Mouse (Mus musculus): ENCODE measurements around the gene Mpz. TPM values are rescaled to one million over a fixed set of nuclear protein-coding genes. Genes with fewer than 3 reads are reported as not detected.

Mpz gene
- 4.2 and 7.7 TPM in 2 replicates for polyA plus RNA-seq (2015; fragmentation: Nextera tagmentation; extraction: Ambion mirVana)

- H3K36me3 ChIP-seq = no peaks in the 10 kb centered on the region
- H3K27ac ChIP-seq (replicated peaks) = peak within 1 kb of the TSS; percentile 83
- ATAC-seq (ENCODE audit: low FRiP score, low read depth) = peak; percentile 97
- H3K4me2 ChIP-seq = peak within 1 kb of the TSS; percentile 88
- H3K4me1 ChIP-seq (replicated peaks) = peaks cover 22% of the 10 kb centered on the region
- no peaks in the 10 kb centered on the region for H3K9me3 ChIP-seq
- WGBS = under 1% methylated on average over 29 of the region's 34 CpGs
- H3K4me3 ChIP-seq = peak within 1 kb of the TSS; percentile 77
- H3K27me3 ChIP-seq = no peaks in the 10 kb centered on the region
- H3K9ac ChIP-seq = peak within 1 kb of the TSS; percentile 75
These were observed at the start of gene Mpz, which contains the start of gene Sdhc for GRCm38 (mm10) chr1:171149974-171150760. Gene Mpz, plus strand, starts transcription at chr1:171150711. Gene Sdhc, minus strand, starts transcription at chr1:171150603.

GRCm38 (mm10) chr1:171101033-171101432, 49.5 kb upstream of the Mpz start:
- H3K4me3 ChIP-seq = peak overlapping the region; percentile 84; the same call in 1 of the 2 replicates
- 40% methylated on average over 2 of the region's 2 CpGs for WGBS
- H3K9me3 ChIP-seq = no peaks in the 10 kb centered on the region
- H3K36me3 ChIP-seq = no peaks in the 10 kb centered on the region
- ATAC-seq (ENCODE audit: low FRiP score, low read depth) = no peak
- H3K9ac ChIP-seq = no peak overlapping the region
- H3K27ac ChIP-seq (replicated peaks) = no peak overlapping the region
- H3K27me3 ChIP-seq = no peaks in the 10 kb centered on the region
- peaks cover 16% of the 10 kb centered on the region for H3K4me1 ChIP-seq (replicated peaks)
- 0 out of 2 replicates have a peak overlapping the region, but pooled peaks have one; percentile 70 for H3K4me2 ChIP-seq

- Histone ChIP-seq H3K36me3 (no peaks in the 10 kb centered on the region), H3K9me3 (no peaks in the 10 kb centered on the region), H3K4me1 (replicated peaks) (peaks cover 12% of the 10 kb centered on the region), H3K4me2 (peak overlapping the region; percentile 70), H3K4me3 (peak overlapping the region; percentile 84), H3K27ac (replicated peaks) (peak overlapping the region; percentile 91), H3K27me3 (no peaks in the 10 kb centered on the region), H3K9ac (peak overlapping the region; percentile 87)
- peak; percentile 87 for ATAC-seq (ENCODE audit: low FRiP score, low read depth)
- under 1% methylated on average over 40 of the region's 40 CpGs for WGBS
These were observed 48.6 kb upstream of the Mpz start for GRCm38 (mm10) chr1:171101733-171102546.

GRCm38 (mm10) chr1:171102547-171103177, 47.8 kb upstream of the Mpz start:
- no peaks in the 10 kb centered on the region for H3K36me3 ChIP-seq
- peak overlapping the region; percentile 87 for H3K9ac ChIP-seq
- peak overlapping the region; percentile 91 for H3K27ac ChIP-seq (replicated peaks)
- ATAC-seq (ENCODE audit: low FRiP score, low read depth) = peak; percentile 93
- no peaks in the 10 kb centered on the region for H3K9me3 ChIP-seq
- peak overlapping the region; percentile 70 for H3K4me2 ChIP-seq
- peak overlapping the region; percentile 84 for H3K4me3 ChIP-seq
- peaks cover 12% of the 10 kb centered on the region for H3K4me1 ChIP-seq (replicated peaks)
- under 1% methylated on average over 35 of the region's 35 CpGs for WGBS
- H3K27me3 ChIP-seq = no peaks in the 10 kb centered on the region

- H3K9me3 ChIP-seq = no peaks in the 10 kb centered on the region
- ATAC-seq (ENCODE audit: low FRiP score, low read depth) = no peak; the same call in 1 of the 2 replicates
- H3K27ac ChIP-seq (replicated peaks) = peak overlapping the region; percentile 48; the same call in 1 of the 2 replicates
- H3K4me3 ChIP-seq = peak overlapping the region; percentile 84
- H3K36me3 ChIP-seq = no peaks in the 10 kb centered on the region
- WGBS = 11% methylated on average over 10 of the region's 10 CpGs
- H3K4me2 ChIP-seq = peak overlapping the region; percentile 70
- H3K9ac ChIP-seq = peak overlapping the region; percentile 20; the same call in 1 of the 2 replicates
- no peaks in the 10 kb centered on the region for H3K27me3 ChIP-seq
- peaks cover 12% of the 10 kb centered on the region for H3K4me1 ChIP-seq (replicated peaks)
These were observed 47.2 kb upstream of the Mpz start for GRCm38 (mm10) chr1:171103179-171103840.

- H3K4me3 ChIP-seq = no peak overlapping the region
- 75% methylated on average over 6 of the region's 6 CpGs for WGBS
These were observed 45.3 kb upstream of the Mpz start for GRCm38 (mm10) chr1:171105226-171105625.

GRCm38 (mm10) chr1:171109620-171110019, 40.9 kb upstream of the Mpz start:
- H3K9ac ChIP-seq = no peak overlapping the region
- H3K36me3 ChIP-seq = no peaks in the 10 kb centered on the region
- peak overlapping the region; percentile 16; the same call in 1 of the 2 replicates for H3K4me2 ChIP-seq
- no peak overlapping the region for H3K27ac ChIP-seq (replicated peaks)
- ATAC-seq (ENCODE audit: low FRiP score, low read depth) = no peak
- no peaks in the 10 kb centered on the region for H3K27me3 ChIP-seq
- H3K4me3 ChIP-seq = no peak overlapping the region
- WGBS = 40% methylated on average over 9 of the region's 9 CpGs
- H3K9me3 ChIP-seq = no peaks in the 10 kb centered on the region
- H3K4me1 ChIP-seq (replicated peaks) = peaks cover 36% of the 10 kb centered on the region

More at GRCm38 (mm10) chr1:171105226-171105625, 45.3 kb upstream of the Mpz start:
- Histone ChIP-seq H3K27me3 (no peaks in the 10 kb centered on the region), H3K9ac (no peak overlapping the region), H3K4me1 (replicated peaks) (peaks cover 20% of the 10 kb centered on the region), H3K27ac (replicated peaks) (no peak overlapping the region), H3K9me3 (no peaks in the 10 kb centered on the region), H3K36me3 (no peaks in the 10 kb centered on the region), H3K4me2 (no peak overlapping the region)
- no peak for ATAC-seq (ENCODE audit: low FRiP score, low read depth)

GRCm38 (mm10) chr1:171110659-171111019, 39.9 kb upstream of the Mpz start:
- WGBS = 7% methylated on average over 15 of the region's 15 CpGs
- Histone ChIP-seq H3K4me2 (peak overlapping the region; percentile 70), H3K27me3 (no peaks in the 10 kb centered on the region), H3K9ac (peak overlapping the region; percentile 33), H3K36me3 (no peaks in the 10 kb centered on the region), H3K9me3 (no peaks in the 10 kb centered on the region), H3K4me1 (replicated peaks) (peaks cover 36% of the 10 kb centered on the region), H3K4me3 (peak overlapping the region; percentile 61), H3K27ac (replicated peaks) (peak overlapping the region; percentile 77)
- peak; percentile 71 for ATAC-seq (ENCODE audit: low FRiP score, low read depth)

GRCm38 (mm10) chr1:171111020-171111780, 39.3 kb upstream of the Mpz start:
- 0% methylated on average over 38 of the region's 38 CpGs for WGBS

GRCm38 (mm10) chr1:171111781-171112575, 38.5 kb upstream of the Mpz start:
- no peaks in the 10 kb centered on the region for H3K36me3 ChIP-seq
- 2% methylated on average over 15 of the region's 15 CpGs for WGBS
- peak overlapping the region; percentile 70 for H3K4me2 ChIP-seq
- peak overlapping the region; percentile 41 for H3K9ac ChIP-seq
- peak overlapping the region; percentile 69 for H3K27ac ChIP-seq (replicated peaks)
- H3K4me1 ChIP-seq (replicated peaks) = peaks cover 36% of the 10 kb centered on the region
- no peaks in the 10 kb centered on the region for H3K9me3 ChIP-seq
- no peak for ATAC-seq (ENCODE audit: low FRiP score, low read depth)
- peak overlapping the region; percentile 61 for H3K4me3 ChIP-seq
- no peaks in the 10 kb centered on the region for H3K27me3 ChIP-seq

More at GRCm38 (mm10) chr1:171111020-171111780, 39.3 kb upstream of the Mpz start:
- Histone ChIP-seq H3K4me3 (peak overlapping the region; percentile 61), H3K9me3 (no peaks in the 10 kb centered on the region), H3K27me3 (no peaks in the 10 kb centered on the region), H3K4me1 (replicated peaks) (peaks cover 36% of the 10 kb centered on the region), H3K36me3 (no peaks in the 10 kb centered on the region), H3K9ac (peak overlapping the region; percentile 46), H3K4me2 (peak overlapping the region; percentile 70), H3K27ac (replicated peaks) (peak overlapping the region; percentile 77)
- ATAC-seq (ENCODE audit: low FRiP score, low read depth) = peak; percentile 92
